Mouse (Mus musculus) heart, embryonic 11.5 days (tissue): ENCODE measurements around the gene Tbc1d10b. TPM values are rescaled to one million over a fixed set of nuclear protein-coding genes. Genes with fewer than 3 reads are reported as not detected.

Source experiments
- ATAC-seq: fragments of 200-750 bp; cut with Nextera tagmentation; replicated peaks from 2 replicates; pipeline ENCODE4 v1.8.0; 2017; ENCODE audit warnings: moderate library complexity; ENCODE audit not compliant: insufficient number of reproducible peaks, low FRiP score, low TSS enrichment
- H3K27ac ChIP-seq: fragments of 300-500 bp; sonication (generic); 2 replicates; pipeline ENCODE4 v1.5.1; 2014; ENCODE audit warnings: mild to moderate bottlenecking, low read depth, low read length
- H3K27me3 ChIP-seq: fragments of 300-500 bp; sonication (generic); 2 replicates; pipeline ENCODE4 v1.6.1; 2014; ENCODE audit warnings: mild to moderate bottlenecking, low read length, mixed read lengths; ENCODE audit not compliant: control insufficient read depth, insufficient read depth
- H3K36me3 ChIP-seq: fragments of 300-500 bp; sonication (generic); 2 replicates; pipeline ENCODE4 v1.6.1; 2014; ENCODE audit warnings: mild to moderate bottlenecking, low read length, moderate library complexity, mixed read lengths; ENCODE audit not compliant: control insufficient read depth, insufficient read depth
- H3K4me1 ChIP-seq: fragments of 300-500 bp; sonication (generic); 2 replicates; pipeline ENCODE4 v1.6.1; 2014; ENCODE audit warnings: low read length; ENCODE audit not compliant: control insufficient read depth, insufficient read depth
- H3K4me2 ChIP-seq: fragments of 300-500 bp; sonication (generic); 2 replicates; pipeline ENCODE4 v1.6.1; 2014; ENCODE audit warnings: mild to moderate bottlenecking, moderate library complexity
- H3K4me3 ChIP-seq: fragments of 300-500 bp; sonication (generic); 2 replicates; pipeline ENCODE4 v1.5.1; 2014; ENCODE audit warnings: low read depth, low read length
- H3K9ac ChIP-seq: fragments of 300-500 bp; sonication (generic); 2 replicates; pipeline ENCODE4 v1.6.1; 2014; ENCODE audit warnings: mild to moderate bottlenecking, low read depth, low read length, moderate library complexity
- H3K9me3 ChIP-seq: fragments of 300-500 bp; sonication (generic); replicated peaks from 2 replicates; pipeline ENCODE4 v1.6.1; 2016; ENCODE audit warnings: low read length; ENCODE audit not compliant: control insufficient read depth
- WGBS: fragments of 180-500 bp; shearing (Covaris S2); extraction: QIAGEN DNeasy Blood & Tissue Kit; methylation state at CpG from one replicate; pipeline ENCODE4 v1.1.7; 2014; ENCODE audit not compliant: insufficient replicate concordance; 5-methylcytosine and 5-hydroxymethylcytosine counted together
- polyA plus RNA-seq: library from polyadenylated mRNA; unstranded; fragments of >200 nt; fragmentation: Nextera tagmentation; extraction: Ambion mirVana; gene quantifications from 2 replicates; pipeline ENCODE4 v1.2.1, GENCODE M21; 2014

Tbc1d10b gene
- polyA plus RNA-seq, 1 experiment from 2014 or later = 17.5 TPM

DNA sequence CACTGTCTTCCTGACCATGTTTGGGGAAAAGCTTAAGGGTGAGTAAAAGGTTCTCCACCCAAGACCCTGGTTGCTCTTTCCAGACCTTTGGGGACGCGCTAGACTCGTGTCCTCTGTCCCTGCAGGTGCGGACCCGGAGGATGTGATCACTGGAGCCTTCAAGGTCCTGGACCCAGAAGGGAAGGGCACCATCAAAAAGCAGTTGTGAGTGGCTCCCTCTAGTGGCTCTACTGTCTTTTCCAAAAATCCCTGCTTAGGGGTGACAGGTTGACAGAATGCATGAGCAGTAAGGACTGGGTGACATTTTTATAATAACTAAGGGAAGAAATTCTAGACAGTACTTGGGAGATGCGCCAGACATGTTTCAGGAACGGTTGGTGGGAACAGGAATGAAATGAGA is 5.2 kb upstream of the Tbc1d10b start:
- Histone ChIP-seq H3K9me3 (no peaks in the 10 kb centered on the region), H3K4me1 (peaks cover 30% of the 10 kb centered on the region), H3K4me2 (no peak overlapping the region), H3K27ac (no peak overlapping the region), H3K9ac (no peak overlapping the region), H3K27me3 (no peaks in the 10 kb centered on the region), H3K4me3 (no peak overlapping the region), H3K36me3 (no peaks in the 10 kb centered on the region)
- no peak for ATAC-seq
- WGBS = 45% methylated on average over 7 of the region's 7 CpGs

GRCm38 (mm10) chr7:127212432-127213250 is 4.4 kb upstream of the Tbc1d10b start:
- 83% methylated on average over 12 of the region's 12 CpGs for WGBS
- no peak overlapping the region for H3K9ac ChIP-seq
- H3K36me3 ChIP-seq = no peaks in the 10 kb centered on the region
- H3K27me3 ChIP-seq = no peaks in the 10 kb centered on the region
- H3K9me3 ChIP-seq = no peaks in the 10 kb centered on the region
- H3K4me2 ChIP-seq = no peak overlapping the region
- H3K4me3 ChIP-seq = no peak overlapping the region
- H3K4me1 ChIP-seq = peaks cover 26% of the 10 kb centered on the region
- H3K27ac ChIP-seq = no peak overlapping the region
- ATAC-seq = no peak

- no peaks in the 10 kb centered on the region for H3K27me3 ChIP-seq
- no peaks in the 10 kb centered on the region for H3K36me3 ChIP-seq
- peaks cover 27% of the 10 kb centered on the region for H3K4me1 ChIP-seq
- no peak overlapping the region for H3K4me3 ChIP-seq
- no peak overlapping the region for H3K27ac ChIP-seq
- WGBS = 53% methylated on average over 5 of the region's 5 CpGs
- no peak for ATAC-seq
- no peak overlapping the region for H3K4me2 ChIP-seq
- H3K9me3 ChIP-seq = no peaks in the 10 kb centered on the region
- no peak overlapping the region for H3K9ac ChIP-seq
Observed at GRCm38 (mm10) chr7:127211014-127211745, 2.9 kb upstream of the Tbc1d10b start.

GRCm38 (mm10) chr7:127210266-127210665 is 2.0 kb upstream of the Tbc1d10b start:
- no peak overlapping the region for H3K4me2 ChIP-seq
- H3K9me3 ChIP-seq = no peaks in the 10 kb centered on the region
- ATAC-seq = no peak
- H3K4me3 ChIP-seq = no peak overlapping the region
- 84% methylated on average over 4 of the region's 4 CpGs for WGBS
- H3K27me3 ChIP-seq = no peaks in the 10 kb centered on the region
- no peaks in the 10 kb centered on the region for H3K36me3 ChIP-seq
- no peak overlapping the region for H3K9ac ChIP-seq
- H3K4me1 ChIP-seq = peaks cover 27% of the 10 kb centered on the region
- no peak overlapping the region for H3K27ac ChIP-seq

DNA sequence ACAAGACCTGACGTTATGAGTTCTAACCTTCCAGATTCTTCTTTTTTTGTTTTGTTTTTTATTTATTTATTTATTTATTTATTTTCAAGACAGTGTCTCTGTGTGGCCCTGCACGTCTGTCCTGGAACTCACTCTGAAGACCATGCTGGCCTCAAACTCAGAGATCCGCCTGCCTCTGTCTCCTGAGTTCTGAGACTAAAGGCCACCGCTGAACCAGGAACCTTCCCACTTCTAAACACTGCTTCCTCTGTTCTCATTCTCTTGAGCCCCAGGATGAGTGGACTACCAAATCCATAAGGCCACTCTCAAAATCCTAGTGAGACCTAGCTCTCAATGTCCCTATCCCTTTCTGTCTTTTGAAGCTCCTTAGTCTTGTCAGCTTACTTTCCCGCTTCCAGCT is 1.6 kb upstream of the Tbc1d10b start:
- Histone ChIP-seq H3K27ac (peak overlapping the region; percentile 93), H3K9me3 (no peaks in the 10 kb centered on the region), H3K9ac (no peak overlapping the region; the same call in 1 of the 2 replicates), H3K36me3 (no peaks in the 10 kb centered on the region), H3K27me3 (no peaks in the 10 kb centered on the region), H3K4me2 (peak overlapping the region; percentile 98), H3K4me3 (peak overlapping the region; percentile 94; the same call in 1 of the 2 replicates), H3K4me1 (peaks cover 26% of the 10 kb centered on the region)
- WGBS = 74% methylated on average over 5 of the region's 5 CpGs
- no peak for ATAC-seq

DNA sequence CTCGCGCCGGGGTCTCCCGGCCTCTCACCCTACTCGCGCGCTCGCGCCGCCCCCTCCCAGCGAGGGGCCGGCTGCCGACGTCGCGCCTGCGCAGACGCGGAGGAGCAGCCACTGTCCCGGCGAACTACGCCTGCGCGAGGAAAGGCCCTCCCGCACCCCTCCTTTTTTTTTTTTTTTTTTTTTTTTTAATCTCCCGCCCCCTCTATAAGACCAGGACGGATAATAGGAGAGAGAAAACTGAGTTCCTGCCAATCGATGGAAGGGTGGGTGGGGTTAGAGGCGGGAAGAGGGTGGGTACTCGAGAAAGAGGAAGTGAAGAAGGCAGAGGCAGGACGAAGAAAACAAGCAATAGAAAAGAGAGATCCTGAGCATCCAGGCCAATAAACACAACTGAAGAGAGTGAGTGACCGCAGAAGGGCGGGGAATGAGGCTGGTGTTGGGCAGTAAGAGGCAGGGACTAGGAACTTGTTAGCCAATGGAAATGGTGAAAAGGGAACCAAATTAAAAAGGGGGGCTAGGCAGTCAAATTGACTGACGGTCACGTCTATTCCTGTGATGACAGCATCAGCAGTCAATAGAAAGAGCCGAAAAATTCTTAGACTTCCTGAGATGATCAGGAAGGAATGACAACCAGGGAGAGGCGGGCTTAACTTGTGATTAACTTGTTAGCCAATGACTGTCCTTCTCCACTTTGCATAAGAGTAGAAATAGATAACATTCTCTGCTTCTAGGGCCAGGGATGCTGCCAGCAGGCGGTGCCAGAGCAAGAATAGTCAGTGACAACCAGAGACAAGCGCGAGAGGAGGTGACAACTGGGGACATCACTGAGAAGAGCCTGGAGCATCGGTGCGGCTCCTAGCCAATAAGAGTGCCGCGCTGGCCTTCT is 528 bp upstream of the Tbc1d10b start, which contains the start of gene Mylpf:
Gene Mylpf (plus strand): TSS at position 338 of the 886 bp plus-strand sequence.
- Histone ChIP-seq H3K27ac (peak within 1 kb of the TSS; percentile 93), H3K4me3 (peak within 1 kb of the TSS; percentile 94), H3K4me1 (peaks cover 23% of the 10 kb centered on the region), H3K9ac (peak within 1 kb of the TSS; percentile 93), H3K36me3 (no peaks in the 10 kb centered on the region), H3K27me3 (no peaks in the 10 kb centered on the region), H3K4me2 (peak within 1 kb of the TSS; percentile 98), H3K9me3 (no peaks in the 10 kb centered on the region)
- ATAC-seq = peak; percentile 88
- under 1% methylated on average over 44 of the region's 44 CpGs for WGBS

DNA sequence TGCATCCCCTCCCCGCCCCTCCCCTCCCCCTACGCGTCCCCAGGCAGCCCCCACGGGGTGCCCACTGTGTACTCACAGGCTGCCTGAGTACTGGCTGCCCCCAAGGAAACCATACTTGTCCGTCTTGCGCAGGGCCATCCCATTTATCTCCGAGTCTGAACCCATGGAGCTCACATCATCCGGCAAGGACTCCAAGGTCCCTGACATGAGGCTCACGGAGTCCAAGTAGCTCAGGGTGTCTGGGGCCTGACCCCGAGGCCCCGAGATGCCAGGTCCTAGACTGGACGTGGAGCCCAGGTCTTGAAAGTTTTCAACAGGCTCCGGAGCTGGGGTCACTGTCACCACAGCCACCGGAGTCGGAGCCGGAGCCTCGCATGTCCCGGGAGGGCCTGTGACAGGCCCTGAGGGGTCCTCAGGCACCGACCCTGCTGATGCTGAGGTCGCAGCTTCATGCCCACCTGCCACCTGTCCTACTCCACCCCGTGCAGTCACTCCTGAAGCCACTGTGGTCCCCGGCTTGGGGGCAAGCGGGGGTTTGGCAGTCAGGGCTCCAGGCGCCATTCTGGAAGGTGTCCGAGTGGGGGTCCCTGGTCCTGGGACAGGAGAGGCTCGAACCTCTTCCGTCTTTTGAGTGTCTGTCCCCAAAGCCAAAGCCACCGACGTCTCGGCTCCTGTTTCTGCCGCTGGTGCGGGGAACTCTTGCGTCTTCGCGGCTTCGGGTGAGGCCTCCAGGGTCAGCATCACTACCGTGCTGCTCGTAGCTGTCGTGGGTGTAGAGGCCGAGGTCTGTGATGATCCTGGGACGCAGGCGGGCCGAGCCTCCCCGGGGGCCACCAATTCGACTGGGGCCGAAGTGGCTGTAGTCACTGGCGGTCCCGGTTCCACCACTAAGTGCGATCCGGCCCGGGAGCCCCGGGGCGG is 634 bp downstream of the Tbc1d10b start:
- WGBS = under 1% methylated on average over 53 of the region's 53 CpGs
- Histone ChIP-seq H3K4me1 (peaks cover 23% of the 10 kb centered on the region), H3K9me3 (no peaks in the 10 kb centered on the region), H3K27me3 (no peaks in the 10 kb centered on the region), H3K9ac (peak overlapping the region; percentile 93), H3K4me3 (peak overlapping the region; percentile 94), H3K36me3 (peaks cover 6% of the 10 kb centered on the region; the same call in 1 of the 2 replicates), H3K27ac (peak overlapping the region; percentile 93), H3K4me2 (peak overlapping the region; percentile 98)
- peak; percentile 8; the same call in 1 of the 2 replicates for ATAC-seq
